In genomic region chr1:36030421-36030821, GRCm38 (mm10) we compare ENCODE assay signal across 8 mouse cellular contexts. TPM values are rescaled to one million over a fixed set of nuclear protein-coding genes. Genes with fewer than 3 reads are reported as not detected.
DNase-seq lines count a peak whose midpoint lies in the region; ATAC-seq and TF ChIP-seq lines count a peak whose summit lies in the region.

No protein-coding gene starts in this region.

- no peak overlapping the region for H3K9ac ChIP-seq in intestine, embryonic 14.5 days (ENCODE audit: low read length)
- no peak overlapping the region for H3K9ac ChIP-seq in intestine, postnatal 0 days (ENCODE audit: low read depth, low read length)

- intact Hi-C loops in heart, postnatal 14 days (cut with DNase I) = no loop called here
- intact Hi-C loops in left cerebral cortex, postnatal 10 days (cut with DNase I) = no loop called here

- WGBS in intestine, embryonic 14.5 days = 27% methylated on average over 10 of the region's 10 CpGs
- 38% methylated on average over 10 of the region's 10 CpGs for WGBS in intestine, postnatal 0 days

- no peaks in the 10 kb centered on the region for H3K9me3 ChIP-seq in intestine, embryonic 14.5 days (ENCODE audit: control insufficient read depth, low read length)
- no peaks in the 10 kb centered on the region for H3K9me3 ChIP-seq in intestine, postnatal 0 days (ENCODE audit: control insufficient read depth)

- no peak for ATAC-seq in intestine, embryonic 14.5 days (replicated peaks; ENCODE audit: low FRiP score, low TSS enrichment, low read depth)
- no peak for ATAC-seq in intestine, postnatal 0 days
- peak; percentile 100 for ATAC-seq in frontal cortex, adult (ENCODE audit: low TSS enrichment)

- DNase-seq in intestine, embryonic 14.5 days (ENCODE audit: low spot score) = peak; percentile 51
- DNase-seq in brain, embryonic 14.5 days (ENCODE audit: low read depth) = peak; percentile 66
- DNase-seq in heart, postnatal 14 days = peak; percentile 79 to 87
- DNase-seq in left cerebral cortex, postnatal 10 days (ENCODE audit: extremely low spot score in 1 of 2, low spot score in 2 of 2) = peak; percentile 65 to 77
- DNase-seq in ovary, postnatal 10 days (ENCODE audit: low spot score) = peak; percentile 33
- no peak for DNase-seq in spleen, adult 18-20 months

- no peak overlapping the region for H3K4me2 ChIP-seq in intestine, embryonic 14.5 days (ENCODE audit: low read length)
- no peak overlapping the region for H3K4me2 ChIP-seq in intestine, postnatal 0 days (replicated peaks; ENCODE audit: low read depth)

- no peak for TF ChIP-seq POLR2A in brain, embryonic 14.5 days (IDR thresholded peaks at IDR 0.05; ENCODE audit: borderline replicate concordance, extremely low read depth, insufficient read depth, insufficient read length, poor library complexity, severe bottlenecking)

- TF ChIP-seq CTCF in intestine, postnatal 0 days (IDR thresholded peaks at IDR 0.05; ENCODE audit: low read depth) = no peak
- TF ChIP-seq CTCF in brain, embryonic 14.5 days (IDR thresholded peaks at IDR 0.05; ENCODE audit: borderline replicate concordance, extremely low read depth, insufficient read depth, insufficient read length) = no peak

- 0 out of 2 replicates have a peak, but pooled peaks cover 3% of the 10 kb centered on the region for H3K4me1 ChIP-seq in intestine, embryonic 14.5 days (replicated peaks; ENCODE audit: control insufficient read depth, insufficient read depth, low read length)
- no peaks in the 10 kb centered on the region for H3K4me1 ChIP-seq in intestine, postnatal 0 days (replicated peaks; ENCODE audit: control insufficient read depth, insufficient read depth, low read length)

- H3K4me3 ChIP-seq in intestine, embryonic 14.5 days (ENCODE audit: low read depth, low read length) = no peak overlapping the region
- H3K4me3 ChIP-seq in intestine, postnatal 0 days (ENCODE audit: low read depth, low read length) = no peak overlapping the region

- no peaks in the 10 kb centered on the region for H3K36me3 ChIP-seq in intestine, embryonic 14.5 days (ENCODE audit: control insufficient read depth, insufficient read depth, low read length)
- H3K36me3 ChIP-seq in intestine, postnatal 0 days (ENCODE audit: control insufficient read depth, insufficient read depth) = no peaks in the 10 kb centered on the region

- 0 out of 2 replicates have a peak overlapping the region, but pooled peaks have one; percentile 22 for H3K27ac ChIP-seq in intestine, embryonic 14.5 days (ENCODE audit: low read depth)
- no peak overlapping the region for H3K27ac ChIP-seq in intestine, postnatal 0 days (ENCODE audit: low read depth, low read length)

- no peaks in the 10 kb centered on the region for H3K27me3 ChIP-seq in intestine, embryonic 14.5 days (replicated peaks; ENCODE audit: control insufficient read depth, insufficient read depth, low read length)
- H3K27me3 ChIP-seq in intestine, postnatal 0 days (replicated peaks; ENCODE audit: control insufficient read depth, insufficient read depth, low read length) = no peaks in the 10 kb centered on the region

RNA-seq across cellular contexts. Expression of gene Hs6st1, which starts 37.8 kb away (rescaled TPM):
- 8.3 and 8.5 TPM in 2 replicates for polyA plus RNA-seq in intestine, embryonic 14.5 days (2014; fragmentation: Nextera tagmentation; extraction: Ambion mirVana)
- 6.4 and 6.7 TPM in 2 replicates for polyA plus RNA-seq in intestine, postnatal 0 days (2015; fragmentation: Nextera tagmentation; extraction: Ambion mirVana)
- 94.1 and 123 TPM in 2 replicates for polyA plus RNA-seq in brain, embryonic 14.5 days (2012; rRNA removed)
- total RNA-seq in heart, postnatal 14 days (2021) = 10 to 100 TPM; 24.8 to 26.4 TPM
- total RNA-seq in left cerebral cortex, postnatal 10 days (2021) = 10 to 100 TPM; 87.9 to 89.2 TPM

Comparison
In these comparisons a context has a peak if more than half of its experiments do, and no peak if none do; other contexts are left out.
1. DNase-seq: peak in intestine, embryonic 14.5 days (single experiment), brain, embryonic 14.5 days (single experiment), heart, postnatal 14 days (2 of 2), left cerebral cortex, postnatal 10 days (2 of 2) and ovary, postnatal 10 days (single experiment); none in spleen, adult 18-20 months (0 of 2).
2. RNA of gene Hs6st1, which starts 37.8 kb away (polyA plus RNA-seq): 94.1 to 123 TPM in brain, embryonic 14.5 days; 8.3 to 8.5 TPM in intestine, embryonic 14.5 days and 6.4 to 6.7 TPM in intestine, postnatal 0 days; every median in the first group is over 10 times any median in the second.